Mouse (Mus musculus) liver, embryonic 14.5 days (tissue): ENCODE measurements around the gene Diras2. TPM values are rescaled to one million over a fixed set of nuclear protein-coding genes. Genes with fewer than 3 reads are reported as not detected.

ENCODE experiments used
- ATAC-seq: fragments of 200-750 bp; cut with Nextera tagmentation; 2 replicates; pipeline ENCODE4 v1.8.0; 2017; ENCODE audit warnings: moderate number of reproducible peaks, mild to moderate bottlenecking, moderate library complexity; ENCODE audit not compliant: insufficient read depth
- DNase-seq, 3 experiments: peaks; one replicate each; pipeline ENCODE4 v3.0.0-alpha.2; 2012 to 2013; ENCODE audit warnings: low read depth in 3 of 3, low spot score in 3 of 3
- H3K27ac ChIP-seq: fragments of 300-500 bp; sonication (generic); 2 replicates; pipeline ENCODE4 v1.5.1; 2014; ENCODE audit warnings: moderate library complexity, mild to moderate bottlenecking, control low read depth, inconsistent platforms
- H3K27me3 ChIP-seq: fragments of 300-500 bp; sonication (generic); 2 replicates; pipeline ENCODE4 v1.6.1; 2014; ENCODE audit warnings: mild to moderate bottlenecking, low read length, moderate library complexity; ENCODE audit not compliant: control insufficient read depth, insufficient read depth
- H3K36me3 ChIP-seq: fragments of 300-500 bp; sonication (generic); replicated peaks from 2 replicates; pipeline ENCODE4 v1.6.1; 2014; ENCODE audit warnings: low read depth; ENCODE audit not compliant: control insufficient read depth, insufficient read depth
- H3K4me1 ChIP-seq, 2 experiments: fragments of 200-500 bp in 1 of 2; fragments of 300-500 bp in 1 of 2; sonication (generic) in 1 of 2; replicated peaks; 2 replicates each; pipeline ENCODE4 v1.6.1; 2012 to 2014; ENCODE audit warnings: antibody characterized with exemption in 1 of 2, inconsistent platforms in 1 of 2, low read length in 1 of 2; ENCODE audit not compliant: control insufficient read depth in 2 of 2, insufficient read depth in 2 of 2
- H3K4me2 ChIP-seq: fragments of 300-500 bp; sonication (generic); 2 replicates; pipeline ENCODE4 v1.6.1; 2014; ENCODE audit warnings: low read depth, mild to moderate bottlenecking, control low read depth, moderate library complexity
- H3K4me3 ChIP-seq, 2 experiments: fragments of 200-500 bp in 1 of 2; fragments of 300-500 bp in 1 of 2; sonication (generic) in 1 of 2; 2 replicates each; pipeline ENCODE4 v1.5.1; 2012 to 2014; ENCODE audit warnings: low read depth in 2 of 2, low read length in 2 of 2, mild to moderate bottlenecking in 2 of 2, control low read depth in 1 of 2, inconsistent platforms in 1 of 2, moderate library complexity in 1 of 2; ENCODE audit not compliant: insufficient read depth in 1 of 2
- H3K9ac ChIP-seq: fragments of 300-500 bp; sonication (generic); replicated peaks from 2 replicates; pipeline ENCODE4 v1.6.1; 2014; ENCODE audit warnings: mild to moderate bottlenecking, control low read depth, moderate library complexity
- H3K9me3 ChIP-seq: fragments of 300-500 bp; sonication (generic); 2 replicates; pipeline ENCODE4 v1.6.1; 2016; ENCODE audit warnings: low read length, mixed read lengths; ENCODE audit not compliant: control insufficient read depth
- CTCF ChIP-seq: IDR thresholded peaks from 2 replicates; pipeline ENCODE4 v1.5.1; 2016; ENCODE audit warnings: antibody characterized with exemption, low read depth, control low read depth
- EP300 ChIP-seq: IDR thresholded peaks from 2 replicates; pipeline ENCODE4 v1.6.1; 2016; ENCODE audit warnings: antibody characterized with exemption, low read depth
- WGBS: fragments of 180-500 bp; shearing (Covaris S2); extraction: QIAGEN DNeasy Blood & Tissue Kit; methylation state at CpG from one replicate; pipeline ENCODE4 v1.1.7; 2014; ENCODE audit not compliant: insufficient replicate concordance; 5-methylcytosine and 5-hydroxymethylcytosine counted together
- polyA plus RNA-seq, 2 experiments: library from polyadenylated mRNA; depleted of rRNA in 1 of 2; stranded (reverse) in 1 of 2; unstranded in 1 of 2; fragments of >200 nt; fragmentation: Nextera tagmentation in 1 of 2; extraction: Ambion mirVana in 1 of 2; gene quantifications; 2 replicates each; pipeline versions ENCODE4 v1.2.1 to v1.2.3; 2012 to 2014

Diras2 gene
- polyA plus RNA-seq, 2 experiments, result 0.06 to 0.20 TPM

DNA sequence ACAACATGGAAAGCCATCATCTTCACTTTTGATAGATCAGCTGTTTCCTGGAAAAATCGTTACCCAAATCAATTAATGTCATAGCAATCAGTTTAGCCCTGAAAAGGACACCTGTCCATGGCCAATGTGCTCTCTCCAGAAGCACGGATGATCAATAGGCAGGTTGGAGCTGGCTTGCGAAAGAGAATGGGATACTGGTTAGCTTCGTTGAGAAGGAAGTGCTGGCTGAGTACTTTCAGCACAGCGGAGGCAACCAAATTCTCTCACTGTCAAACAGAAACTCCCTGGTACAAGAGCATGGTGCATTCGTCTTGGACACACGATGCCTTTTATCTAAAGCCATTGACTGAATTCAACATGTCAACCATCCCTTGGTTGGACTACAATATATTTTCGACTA is 2.8 kb downstream of the Diras2 start:
- no peak overlapping the region for H3K27ac ChIP-seq
- no peak overlapping the region for H3K4me2 ChIP-seq
- peaks cover 10% of the 10 kb centered on the region for H3K27me3 ChIP-seq
- no peak overlapping the region for H3K9ac ChIP-seq
- H3K4me1 ChIP-seq, result no peaks in the 10 kb centered on the region
- no peaks in the 10 kb centered on the region for H3K9me3 ChIP-seq
- no peak for ATAC-seq
- H3K4me3 ChIP-seq, result no peak overlapping the region
- 58% methylated on average over 8 of the region's 8 CpGs for WGBS
- DNase-seq, result no peak
- TF ChIP-seq CTCF, result no peak
- TF ChIP-seq EP300, result no peak
- H3K36me3 ChIP-seq, result no peaks in the 10 kb centered on the region

DNA sequence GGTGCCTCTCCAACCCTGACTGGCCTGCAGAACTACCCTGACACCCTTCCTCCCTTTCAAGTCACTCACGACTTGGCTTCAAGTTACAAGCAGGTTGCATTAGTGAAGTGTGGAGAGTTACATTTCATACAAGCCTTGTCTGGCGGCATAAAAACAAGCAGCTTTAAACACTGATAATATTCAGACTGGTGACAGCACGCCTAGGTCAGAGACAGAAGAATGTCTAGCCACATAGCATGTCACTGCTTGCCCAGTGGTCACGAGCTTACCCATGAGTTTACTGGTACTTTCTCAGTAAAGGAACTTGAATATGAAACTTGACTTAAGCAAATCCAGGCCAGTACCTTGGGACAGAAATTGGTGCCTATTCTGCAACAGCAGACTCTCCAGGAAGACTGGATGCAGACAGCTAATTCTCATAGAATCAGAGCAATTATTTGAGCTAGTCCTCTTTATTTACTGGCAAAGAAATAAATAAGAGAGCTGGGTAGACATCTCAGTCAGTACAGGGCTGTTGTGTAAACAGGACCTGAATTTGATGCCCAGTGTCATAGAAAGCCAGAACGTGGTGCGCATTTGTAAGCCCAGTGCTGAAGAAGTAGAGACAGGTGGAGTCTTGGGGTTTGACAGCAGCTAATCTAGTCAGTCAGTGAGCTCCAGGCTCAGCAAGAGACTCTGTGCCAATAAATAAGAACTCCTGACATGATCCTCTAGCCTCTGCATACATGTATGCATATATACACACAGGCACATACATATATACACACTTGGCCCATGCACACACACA is 4.6 kb downstream of the Diras2 start:
- Histone ChIP-seq H3K9ac (no peak overlapping the region), H3K27ac (no peak overlapping the region), H3K4me3 (no peak overlapping the region), H3K36me3 (no peaks in the 10 kb centered on the region), H3K9me3 (no peaks in the 10 kb centered on the region), H3K27me3 (peaks cover 10% of the 10 kb centered on the region), H3K4me2 (no peak overlapping the region), H3K4me1 (no peaks in the 10 kb centered on the region)
- TF ChIP-seq CTCF (no peak), EP300 (no peak)
- no peak for ATAC-seq
- WGBS, result 56% methylated on average over 6 of the region's 6 CpGs
- DNase-seq, result no peak

DNA sequence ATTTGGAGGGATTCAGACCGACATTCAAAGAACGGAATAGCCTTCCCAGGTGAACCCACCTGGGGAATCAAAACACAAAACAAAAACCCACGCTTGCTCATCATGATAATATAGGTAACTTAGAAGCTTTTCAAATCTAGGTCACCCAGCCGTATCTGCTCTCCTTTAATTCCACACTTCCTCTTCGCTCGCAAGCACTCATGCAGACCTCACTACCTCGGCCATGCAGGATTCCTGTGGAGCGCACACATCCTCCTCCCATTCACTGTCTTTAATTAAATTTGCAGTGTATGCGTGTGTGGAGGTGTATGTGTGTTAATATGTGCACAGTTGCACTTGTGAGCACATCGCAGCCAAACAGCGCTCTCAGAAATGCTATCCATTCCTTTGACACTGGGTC is 6.8 kb downstream of the Diras2 start:
- H3K27me3 ChIP-seq, result no peaks in the 10 kb centered on the region; the same call in 1 of the 2 replicates
- H3K27ac ChIP-seq, result no peak overlapping the region
- H3K4me3 ChIP-seq, result no peak overlapping the region
- no peak for TF ChIP-seq CTCF
- TF ChIP-seq EP300, result no peak
- DNase-seq, result no peak
- H3K4me2 ChIP-seq, result no peak overlapping the region
- H3K9me3 ChIP-seq, result no peaks in the 10 kb centered on the region
- no peaks in the 10 kb centered on the region for H3K36me3 ChIP-seq
- 68% methylated on average over 11 of the region's 11 CpGs for WGBS
- H3K9ac ChIP-seq, result no peak overlapping the region
- no peaks in the 10 kb centered on the region for H3K4me1 ChIP-seq
- no peak for ATAC-seq

DNA sequence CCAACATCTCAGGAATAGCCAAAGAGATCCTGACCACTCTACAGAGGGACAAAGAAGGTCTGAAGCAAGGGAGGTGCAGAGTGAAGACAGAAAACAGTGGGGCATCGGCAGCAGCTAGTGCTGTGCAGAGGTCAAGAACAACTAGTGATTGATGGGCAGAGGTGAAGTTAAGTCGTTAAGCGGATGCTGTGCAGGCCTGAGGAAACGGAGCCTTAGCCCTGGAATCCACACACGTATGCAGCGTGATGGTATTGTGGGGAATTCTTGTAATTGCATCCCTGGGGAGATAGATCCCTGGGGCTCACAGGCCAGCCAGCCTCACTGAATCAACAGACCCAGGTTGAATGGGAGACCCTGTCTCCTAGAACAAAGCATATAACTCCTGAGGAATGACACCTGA is 9.9 kb downstream of the Diras2 start:
- Histone ChIP-seq H3K4me2 (no peak overlapping the region), H3K4me3 (no peak overlapping the region), H3K27me3 (no peaks in the 10 kb centered on the region), H3K36me3 (no peaks in the 10 kb centered on the region), H3K4me1 (no peaks in the 10 kb centered on the region), H3K27ac (no peak overlapping the region), H3K9ac (no peak overlapping the region), H3K9me3 (no peaks in the 10 kb centered on the region)
- TF ChIP-seq CTCF (no peak), EP300 (no peak)
- WGBS, result 67% methylated on average over 6 of the region's 6 CpGs
- DNase-seq, result no peak
- ATAC-seq, result no peak

DNA sequence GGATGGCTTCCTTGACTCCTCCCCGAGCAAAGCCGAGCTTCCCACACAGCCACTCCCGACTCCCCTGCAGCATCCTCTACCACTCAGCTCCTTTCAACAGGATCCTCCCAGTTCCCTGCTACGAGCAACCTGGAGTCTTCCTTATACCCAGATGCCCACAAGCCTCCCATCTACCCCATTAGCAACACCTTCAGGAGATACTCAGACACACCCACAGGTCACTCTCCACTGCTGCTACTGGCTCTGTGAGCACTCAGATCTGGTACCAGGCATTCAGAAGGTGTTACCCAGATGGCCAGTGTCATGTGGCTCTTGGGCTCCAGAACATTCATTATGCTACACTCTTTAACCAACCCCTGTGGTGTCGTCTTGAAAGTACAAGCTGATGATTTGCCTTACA is 11.7 kb downstream of the Diras2 start:
- no peak for TF ChIP-seq EP300
- H3K27ac ChIP-seq, result no peak overlapping the region
- WGBS, result 46% methylated on average over 5 of the region's 5 CpGs
- ATAC-seq, result no peak
- H3K9ac ChIP-seq, result no peak overlapping the region
- no peaks in the 10 kb centered on the region for H3K36me3 ChIP-seq
- no peak overlapping the region for H3K4me3 ChIP-seq
- no peak for DNase-seq
- no peaks in the 10 kb centered on the region for H3K4me1 ChIP-seq
- H3K4me2 ChIP-seq, result no peak overlapping the region
- H3K9me3 ChIP-seq, result no peaks in the 10 kb centered on the region
- H3K27me3 ChIP-seq, result no peaks in the 10 kb centered on the region
